Mouse (Mus musculus): ENCODE results near the gene Pknox2.

GRCm38 (mm10) chr9:37098600-37098999 is 48.6 kb downstream of the Pknox2 start:
- TF ChIP-seq POLR2A (IDR thresholded peaks at IDR 0.05; ENCODE audit: control insufficient read depth, low read depth, low read length) (no peak), CTCF (IDR thresholded peaks at IDR 0.05; ENCODE audit: control insufficient read depth, insufficient read depth, insufficient replicate concordance, low read depth, low read length) (no peak)
